Mouse (Mus musculus) heart, embryonic 16.5 days (tissue): ENCODE measurements around the gene Hamp2. TPM values are rescaled to one million over a fixed set of nuclear protein-coding genes. Genes with fewer than 3 reads are reported as not detected.

Source experiments
- ATAC-seq: fragments of 200-750 bp; cut with Nextera tagmentation; replicated peaks from 2 replicates; pipeline ENCODE4 v1.8.0; 2017; ENCODE audit warnings: moderate number of reproducible peaks; ENCODE audit not compliant: insufficient read depth, low FRiP score; ENCODE audit errors: extremely low read depth
- H3K27ac ChIP-seq: fragments of 300-500 bp; sonication (generic); 2 replicates; pipeline ENCODE4 v1.5.1; 2014; ENCODE audit warnings: mild to moderate bottlenecking, low read length, control low read depth, moderate library complexity
- H3K27me3 ChIP-seq: fragments of 300-500 bp; sonication (generic); 2 replicates; pipeline ENCODE4 v1.6.1; 2014; ENCODE audit warnings: low read length, mixed read lengths; ENCODE audit not compliant: control insufficient read depth, insufficient read depth
- H3K36me3 ChIP-seq: fragments of 300-500 bp; sonication (generic); 2 replicates; pipeline ENCODE4 v1.6.1; 2014; ENCODE audit not compliant: control insufficient read depth, insufficient read depth
- H3K4me1 ChIP-seq: fragments of 300-500 bp; sonication (generic); 2 replicates; pipeline ENCODE4 v1.6.1; 2014; ENCODE audit warnings: low read length, mixed read lengths; ENCODE audit not compliant: control insufficient read depth, insufficient read depth
- H3K4me2 ChIP-seq: fragments of 300-500 bp; sonication (generic); 2 replicates; pipeline ENCODE4 v1.6.1; 2014; ENCODE audit warnings: low read depth, mild to moderate bottlenecking, control low read depth, low read length
- H3K4me3 ChIP-seq: fragments of 300-500 bp; sonication (generic); 2 replicates; pipeline ENCODE4 v1.5.1; 2014; ENCODE audit warnings: mild to moderate bottlenecking, control low read depth, low read length
- H3K9ac ChIP-seq: fragments of 300-500 bp; sonication (generic); 2 replicates; pipeline ENCODE4 v1.6.1; 2014; ENCODE audit warnings: low read length, control low read depth
- H3K9me3 ChIP-seq: fragments of 300-500 bp; sonication (generic); replicated peaks from 2 replicates; pipeline ENCODE4 v1.6.1; 2016; ENCODE audit warnings: low read length; ENCODE audit not compliant: control insufficient read depth
- WGBS: fragments of 180-500 bp; shearing (Covaris S2); extraction: QIAGEN DNeasy Blood & Tissue Kit; methylation state at CpG from one replicate; pipeline ENCODE4 v1.1.7; 2014; 5-methylcytosine and 5-hydroxymethylcytosine counted together
- polyA plus RNA-seq: library from polyadenylated mRNA; unstranded; fragments of >200 nt; fragmentation: Nextera tagmentation; extraction: Ambion mirVana; gene quantifications from 2 replicates; pipeline ENCODE4 v1.2.1, GENCODE M21; 2015

The Hamp2 gene
- polyA plus RNA-seq, 1 experiment from 2014 or later, result not detected

- Histone ChIP-seq H3K4me3 (no peak overlapping the region), H3K27ac (no peak overlapping the region), H3K36me3 (no peaks in the 10 kb centered on the region), H3K4me2 (no peak overlapping the region), H3K9me3 (no peaks in the 10 kb centered on the region), H3K4me1 (peaks cover 10% of the 10 kb centered on the region), H3K27me3 (no peaks in the 10 kb centered on the region), H3K9ac (no peak overlapping the region)
- no peak for ATAC-seq
- WGBS, result 90% methylated on average over 14 of the region's 14 CpGs
Observed at GRCm38 (mm10) chr7:30965677-30966076, 41.2 kb upstream of the Hamp2 start.

DNA sequence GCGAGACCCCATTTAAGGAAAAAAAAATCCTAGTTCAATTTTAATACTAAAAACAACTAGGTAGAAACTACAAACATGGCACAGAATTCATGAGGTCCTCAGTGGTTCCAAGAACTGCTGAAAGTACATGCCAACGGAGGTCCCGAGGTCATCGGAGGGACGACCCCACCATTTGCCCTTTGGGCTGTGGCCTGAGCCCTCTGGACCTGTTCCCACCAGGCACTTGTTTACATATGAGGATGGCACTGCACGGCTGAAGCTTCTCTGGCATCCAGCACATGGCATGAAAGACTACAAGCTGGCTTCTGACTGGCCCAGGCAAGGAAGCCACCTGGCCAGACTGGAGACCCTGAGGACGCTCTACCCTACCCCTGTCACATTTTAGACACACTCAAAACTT is 39.9 kb upstream of the Hamp2 start:
- 82% methylated on average over 7 of the region's 7 CpGs for WGBS
- H3K4me1 ChIP-seq, result peaks cover 10% of the 10 kb centered on the region
- no peak overlapping the region for H3K4me2 ChIP-seq
- H3K9me3 ChIP-seq, result no peaks in the 10 kb centered on the region
- no peak overlapping the region for H3K4me3 ChIP-seq
- no peak overlapping the region for H3K27ac ChIP-seq
- no peaks in the 10 kb centered on the region for H3K36me3 ChIP-seq
- no peak overlapping the region for H3K9ac ChIP-seq
- H3K27me3 ChIP-seq, result no peaks in the 10 kb centered on the region
- no peak for ATAC-seq

- Histone ChIP-seq H3K4me3 (no peak overlapping the region), H3K27me3 (no peaks in the 10 kb centered on the region), H3K36me3 (peaks cover 6% of the 10 kb centered on the region; the same call in 1 of the 2 replicates), H3K4me2 (no peak overlapping the region), H3K9ac (no peak overlapping the region), H3K4me1 (peaks cover 16% of the 10 kb centered on the region), H3K27ac (no peak overlapping the region), H3K9me3 (no peaks in the 10 kb centered on the region)
- no peak for ATAC-seq
- 85% methylated on average over 5 of the region's 5 CpGs for WGBS
Observed at GRCm38 (mm10) chr7:30962862-30963261, 38.4 kb upstream of the Hamp2 start.

- no peaks in the 10 kb centered on the region for H3K27me3 ChIP-seq
- peaks cover 24% of the 10 kb centered on the region for H3K4me1 ChIP-seq
- 86% methylated on average over 6 of the region's 6 CpGs for WGBS
- no peak overlapping the region for H3K4me3 ChIP-seq
- no peak overlapping the region for H3K27ac ChIP-seq
- no peaks in the 10 kb centered on the region for H3K9me3 ChIP-seq
- no peak overlapping the region for H3K4me2 ChIP-seq
- H3K9ac ChIP-seq, result no peak overlapping the region
- ATAC-seq, result no peak
- H3K36me3 ChIP-seq, result peaks cover 8% of the 10 kb centered on the region; the same call in 1 of the 2 replicates
Observed at GRCm38 (mm10) chr7:30959786-30960349, 35.4 kb upstream of the Hamp2 start.

- no peak for ATAC-seq
Observed at GRCm38 (mm10) chr7:30958866-30959487, 34.5 kb upstream of the Hamp2 start.

GRCm38 (mm10) chr7:30958109-30958865 is 33.8 kb upstream of the Hamp2 start:
- Histone ChIP-seq H3K4me2 (peak overlapping the region; percentile 71), H3K4me1 (peaks cover 16% of the 10 kb centered on the region), H3K4me3 (peak overlapping the region; percentile 78), H3K27ac (peak overlapping the region; percentile 99), H3K9ac (peak overlapping the region; percentile 97), H3K36me3 (peaks cover 23% of the 10 kb centered on the region), H3K27me3 (no peaks in the 10 kb centered on the region), H3K9me3 (no peaks in the 10 kb centered on the region)
- ATAC-seq, result no peak
- WGBS, result 75% methylated on average over 28 of the region's 28 CpGs

More at GRCm38 (mm10) chr7:30958866-30959487, 34.5 kb upstream of the Hamp2 start:
- H3K36me3 ChIP-seq, result peaks cover 16% of the 10 kb centered on the region
- WGBS, result 93% methylated on average over 9 of the region's 9 CpGs
- no peak overlapping the region for H3K9ac ChIP-seq
- no peaks in the 10 kb centered on the region for H3K27me3 ChIP-seq
- H3K9me3 ChIP-seq, result no peaks in the 10 kb centered on the region
- H3K27ac ChIP-seq, result no peak overlapping the region
- H3K4me2 ChIP-seq, result no peak overlapping the region
- H3K4me3 ChIP-seq, result no peak overlapping the region
- H3K4me1 ChIP-seq, result peaks cover 20% of the 10 kb centered on the region

DNA sequence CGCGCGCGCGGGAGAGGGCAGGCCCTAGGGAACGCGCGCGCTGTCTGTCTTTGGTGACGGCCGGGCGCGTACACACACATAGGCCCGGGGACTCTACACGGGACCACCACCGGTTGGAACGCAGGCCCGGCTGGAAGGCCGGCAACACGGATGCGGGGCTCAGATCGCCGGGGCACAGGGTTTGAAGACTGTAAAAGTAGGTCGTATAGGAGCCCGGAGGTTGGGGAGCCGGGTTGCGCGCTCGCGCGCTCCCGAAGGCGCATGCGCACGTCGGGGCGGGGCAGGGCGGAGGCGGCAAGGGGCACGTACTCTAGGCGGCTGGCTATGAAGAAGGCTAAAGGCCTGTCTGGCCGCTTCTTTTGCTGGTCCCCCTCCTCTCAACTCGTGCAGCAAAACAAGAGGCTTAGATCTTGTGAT is 32.9 kb upstream of the Hamp2 start:
- WGBS, result under 1% methylated on average over 43 of the region's 43 CpGs
- Histone ChIP-seq H3K27ac (peak overlapping the region; percentile 99), H3K9me3 (no peaks in the 10 kb centered on the region), H3K4me1 (peaks cover 14% of the 10 kb centered on the region), H3K4me2 (peak overlapping the region; percentile 71), H3K27me3 (no peaks in the 10 kb centered on the region), H3K9ac (peak overlapping the region; percentile 97), H3K36me3 (peaks cover 32% of the 10 kb centered on the region), H3K4me3 (peak overlapping the region; percentile 78)
- ATAC-seq, result peak; percentile 52

- Histone ChIP-seq H3K9me3 (no peaks in the 10 kb centered on the region), H3K4me2 (peak within 1 kb of the TSS; percentile 71), H3K36me3 (peaks cover 37% of the 10 kb centered on the region), H3K27ac (peak within 1 kb of the TSS; percentile 99), H3K9ac (peak within 1 kb of the TSS; percentile 97), H3K27me3 (no peaks in the 10 kb centered on the region), H3K4me1 (peaks cover 13% of the 10 kb centered on the region), H3K4me3 (peak within 1 kb of the TSS; percentile 78)
- peak; percentile 66 for ATAC-seq
- under 1% methylated on average over 47 of the region's 82 CpGs for WGBS
Observed at GRCm38 (mm10) chr7:30956756-30957366, 32.4 kb upstream of the Hamp2 start, which contains the start of gene Usf2. Gene Usf2, minus strand, starts transcription at chr7:30956803.
